Mouse (Mus musculus): ENCODE data around the gene Hyal1. TPM values are rescaled to one million over a fixed set of nuclear protein-coding genes. Genes with fewer than 3 reads are reported as not detected.
A peak's percentile ranks its signal among the peaks of the same experiment; 100 is the strongest.

Gene Hyal1
- polyA plus RNA-seq, 1 experiment from 2014 or later: 3.6 TPM

GRCm38 (mm10) chr9:107566041-107566709 is 10.6 kb upstream of the Hyal1 start:
- H3K36me3 ChIP-seq (ENCODE audit: control insufficient read depth, insufficient read depth, low read length): peaks cover 8% of the 10 kb centered on the region
- H3K9ac ChIP-seq (ENCODE audit: low read depth, low read length): no peak overlapping the region
- 63% methylated on average over 15 of the region's 15 CpGs for WGBS
- H3K9me3 ChIP-seq (ENCODE audit: control insufficient read depth, low read length): no peaks in the 10 kb centered on the region
- no peak overlapping the region for H3K4me2 ChIP-seq (replicated peaks; ENCODE audit: low read depth, low read length)
- H3K27me3 ChIP-seq (ENCODE audit: control insufficient read depth, insufficient read depth, low read length): no peaks in the 10 kb centered on the region
- DNase-seq (ENCODE audit: low spot score) (peak; percentile 82), ATAC-seq (ENCODE audit: low FRiP score) (no peak)
- H3K27ac ChIP-seq (ENCODE audit: low read depth, low read length): no peak overlapping the region
- H3K4me3 ChIP-seq (ENCODE audit: low read depth, low read length): no peak overlapping the region
- peaks cover 21% of the 10 kb centered on the region for H3K4me1 ChIP-seq (replicated peaks; ENCODE audit: control insufficient read depth, insufficient read depth, low read length)

GRCm38 (mm10) chr9:107566855-107567254 is 9.9 kb upstream of the Hyal1 start:
- no peak overlapping the region for H3K9ac ChIP-seq (ENCODE audit: low read depth, low read length)
- no peaks in the 10 kb centered on the region for H3K27me3 ChIP-seq (ENCODE audit: control insufficient read depth, insufficient read depth, low read length)
- no peak overlapping the region for H3K4me2 ChIP-seq (replicated peaks; ENCODE audit: low read depth, low read length)
- no peak for ATAC-seq (ENCODE audit: low FRiP score)
- H3K4me3 ChIP-seq (ENCODE audit: low read depth, low read length): no peak overlapping the region
- no peak for DNase-seq (ENCODE audit: low spot score)
- H3K36me3 ChIP-seq (ENCODE audit: control insufficient read depth, insufficient read depth, low read length): peaks cover 11% of the 10 kb centered on the region
- WGBS: 69% methylated on average over 3 of the region's 3 CpGs
- H3K4me1 ChIP-seq (replicated peaks; ENCODE audit: control insufficient read depth, insufficient read depth, low read length): peaks cover 21% of the 10 kb centered on the region
- no peak overlapping the region for H3K27ac ChIP-seq (ENCODE audit: low read depth, low read length)
- H3K9me3 ChIP-seq (ENCODE audit: control insufficient read depth, low read length): no peaks in the 10 kb centered on the region

DNA sequence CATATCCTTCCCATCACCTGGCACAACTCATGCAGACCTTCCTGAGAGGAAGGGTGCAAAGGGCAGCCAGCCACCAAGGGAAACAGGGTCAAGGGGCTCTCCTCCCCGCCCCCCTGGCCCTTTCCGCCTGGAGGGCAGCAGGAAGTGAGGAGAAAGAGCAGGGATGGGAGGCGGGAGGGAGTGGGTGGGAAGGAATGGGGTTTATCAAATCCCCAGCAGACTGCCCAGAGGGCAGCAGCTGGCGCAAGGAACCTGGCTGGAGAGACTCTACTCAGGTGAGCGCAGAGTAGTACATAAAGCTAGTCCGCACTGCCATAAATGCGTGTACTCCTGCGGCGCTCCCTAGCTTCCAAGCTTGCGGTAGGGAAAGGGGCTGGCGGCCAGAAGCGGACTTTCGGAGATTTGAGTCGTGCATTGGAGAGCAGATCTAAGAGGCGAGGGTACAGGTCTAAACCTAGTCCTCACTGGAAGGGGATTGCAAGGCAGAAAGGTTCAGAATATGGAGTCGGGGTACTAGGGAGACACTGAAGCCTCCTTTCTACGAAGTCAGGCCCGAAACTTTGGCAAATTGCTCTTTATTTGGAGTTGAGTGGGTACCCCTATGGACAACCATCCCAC is 8.9 kb upstream of the Hyal1 start, which contains the start of gene Hyal2:
TSS of gene Hyal2 (plus strand) at position 244 of the 618 bp plus-strand sequence.
- ATAC-seq (ENCODE audit: low FRiP score): no peak
- H3K36me3 ChIP-seq (ENCODE audit: control insufficient read depth, insufficient read depth, low read length): peaks cover 18% of the 10 kb centered on the region
- WGBS: 7% methylated on average over 18 of the region's 18 CpGs

GRCm38 (mm10) chr9:107568331-107569261 is 8.1 kb upstream of the Hyal1 start:
- peaks cover 22% of the 10 kb centered on the region for H3K36me3 ChIP-seq (ENCODE audit: control insufficient read depth, insufficient read depth, low read length)
- H3K9ac ChIP-seq (ENCODE audit: low read depth, low read length): peak overlapping the region; percentile 91
- ATAC-seq (ENCODE audit: low FRiP score) (peak; percentile 87), DNase-seq (ENCODE audit: low spot score) (peak; percentile 93)
- H3K27me3 ChIP-seq (ENCODE audit: control insufficient read depth, insufficient read depth, low read length): no peaks in the 10 kb centered on the region
- H3K4me1 ChIP-seq (replicated peaks; ENCODE audit: control insufficient read depth, insufficient read depth, low read length): peaks cover 21% of the 10 kb centered on the region
- H3K4me3 ChIP-seq (ENCODE audit: low read depth, low read length): peak overlapping the region; percentile 91
- WGBS: under 1% methylated on average over 41 of the region's 41 CpGs
- peak overlapping the region; percentile 58 for H3K4me2 ChIP-seq (replicated peaks; ENCODE audit: low read depth, low read length)
- H3K27ac ChIP-seq (ENCODE audit: low read depth, low read length): peak overlapping the region; percentile 75
- no peaks in the 10 kb centered on the region for H3K9me3 ChIP-seq (ENCODE audit: control insufficient read depth, low read length)

More for the DNA sequence above, 8.9 kb upstream of the Hyal1 start, which contains the start of gene Hyal2:
- Histone ChIP-seq H3K27me3 (ENCODE audit: control insufficient read depth, insufficient read depth, low read length) (no peaks in the 10 kb centered on the region), H3K4me3 (ENCODE audit: low read depth, low read length) (peak within 1 kb of the TSS; percentile 91), H3K9me3 (ENCODE audit: control insufficient read depth, low read length) (no peaks in the 10 kb centered on the region), H3K9ac (ENCODE audit: low read depth, low read length) (peak within 1 kb of the TSS; percentile 91), H3K27ac (ENCODE audit: low read depth, low read length) (peak within 1 kb of the TSS; percentile 75), H3K4me1 (replicated peaks; ENCODE audit: control insufficient read depth, insufficient read depth, low read length) (peaks cover 21% of the 10 kb centered on the region), H3K4me2 (replicated peaks; ENCODE audit: low read depth, low read length) (peak within 1 kb of the TSS; percentile 58)
- DNase-seq (ENCODE audit: low spot score): no peak

DNA sequence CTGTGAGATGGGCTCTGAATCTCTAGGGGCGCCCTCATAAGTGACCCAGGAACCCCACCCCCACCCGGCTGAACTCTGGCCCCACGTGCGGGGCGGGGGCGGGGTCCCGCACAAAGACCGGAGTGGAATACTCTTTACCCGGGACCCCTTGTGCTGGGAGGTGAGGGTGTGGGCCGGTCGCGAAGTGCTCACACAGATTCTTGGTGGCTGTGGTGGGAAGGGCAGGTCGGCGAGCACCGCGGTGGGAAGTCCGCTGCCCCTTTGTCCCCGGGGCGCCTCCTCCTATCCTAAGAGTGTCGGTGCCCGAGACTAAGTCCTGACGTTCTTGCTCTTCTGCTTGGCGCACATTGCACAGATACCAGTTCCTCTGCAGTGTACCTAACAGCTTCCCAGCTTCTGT is 7.5 kb upstream of the Hyal1 start:
- Histone ChIP-seq H3K36me3 (ENCODE audit: control insufficient read depth, insufficient read depth, low read length) (peaks cover 25% of the 10 kb centered on the region), H3K4me1 (replicated peaks; ENCODE audit: control insufficient read depth, insufficient read depth, low read length) (peaks cover 16% of the 10 kb centered on the region), H3K27ac (ENCODE audit: low read depth, low read length) (peak overlapping the region; percentile 75)

GRCm38 (mm10) chr9:107570016-107570415 is 6.7 kb upstream of the Hyal1 start:
- Histone ChIP-seq H3K9me3 (ENCODE audit: control insufficient read depth, low read length) (no peaks in the 10 kb centered on the region), H3K36me3 (ENCODE audit: control insufficient read depth, insufficient read depth, low read length) (peaks cover 28% of the 10 kb centered on the region), H3K4me2 (replicated peaks; ENCODE audit: low read depth, low read length) (peak overlapping the region; percentile 58), H3K27ac (ENCODE audit: low read depth, low read length) (0 out of 2 replicates have a peak overlapping the region, but pooled peaks have one; percentile 19), H3K9ac (ENCODE audit: low read depth, low read length) (peak overlapping the region; percentile 91), H3K4me1 (replicated peaks; ENCODE audit: control insufficient read depth, insufficient read depth, low read length) (peaks cover 14% of the 10 kb centered on the region), H3K4me3 (ENCODE audit: low read depth, low read length) (peak overlapping the region; percentile 91), H3K27me3 (ENCODE audit: control insufficient read depth, insufficient read depth, low read length) (no peaks in the 10 kb centered on the region)
- ATAC-seq (ENCODE audit: low FRiP score) (no peak), DNase-seq (ENCODE audit: low spot score) (no peak)
- WGBS: 52% methylated on average over 13 of the region's 13 CpGs

More for the DNA sequence above, 7.5 kb upstream of the Hyal1 start:
- DNase-seq (ENCODE audit: low spot score) (no peak), ATAC-seq (ENCODE audit: low FRiP score) (peak; percentile 59)
- 0% methylated on average over 23 of the region's 23 CpGs for WGBS
- peak overlapping the region; percentile 58 for H3K4me2 ChIP-seq (replicated peaks; ENCODE audit: low read depth, low read length)
- peak overlapping the region; percentile 91 for H3K9ac ChIP-seq (ENCODE audit: low read depth, low read length)
- H3K9me3 ChIP-seq (ENCODE audit: control insufficient read depth, low read length): no peaks in the 10 kb centered on the region
- no peaks in the 10 kb centered on the region for H3K27me3 ChIP-seq (ENCODE audit: control insufficient read depth, insufficient read depth, low read length)
- peak overlapping the region; percentile 91 for H3K4me3 ChIP-seq (ENCODE audit: low read depth, low read length)

DNA sequence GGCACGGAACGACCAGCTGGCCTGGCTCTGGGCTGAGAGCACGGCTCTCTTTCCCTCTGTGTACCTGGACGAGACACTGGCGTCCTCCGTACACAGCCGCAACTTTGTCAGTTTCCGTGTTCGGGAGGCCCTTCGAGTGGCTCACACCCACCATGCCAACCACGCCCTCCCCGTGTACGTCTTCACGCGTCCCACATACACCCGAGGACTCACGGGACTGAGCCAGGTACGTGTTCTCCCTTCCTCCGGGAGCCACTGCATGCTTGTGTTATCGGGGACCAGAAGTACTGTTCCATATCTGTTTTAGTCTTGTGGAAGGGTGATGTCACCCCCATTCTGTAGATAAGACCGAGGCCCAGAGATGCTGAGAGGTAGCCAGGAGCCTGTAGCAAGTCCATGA is 5.9 kb upstream of the Hyal1 start:
- DNase-seq (ENCODE audit: low spot score) (no peak), ATAC-seq (ENCODE audit: low FRiP score) (no peak)
- H3K4me3 ChIP-seq (ENCODE audit: low read depth, low read length): peak overlapping the region; percentile 91
- no peak overlapping the region for H3K9ac ChIP-seq (ENCODE audit: low read depth, low read length)
- H3K36me3 ChIP-seq (ENCODE audit: control insufficient read depth, insufficient read depth, low read length): peaks cover 25% of the 10 kb centered on the region
- H3K27ac ChIP-seq (ENCODE audit: low read depth, low read length): no peak overlapping the region
- H3K27me3 ChIP-seq (ENCODE audit: control insufficient read depth, insufficient read depth, low read length): no peaks in the 10 kb centered on the region
- H3K9me3 ChIP-seq (ENCODE audit: control insufficient read depth, low read length): no peaks in the 10 kb centered on the region
- H3K4me2 ChIP-seq (replicated peaks; ENCODE audit: low read depth, low read length): peak overlapping the region; percentile 58
- H3K4me1 ChIP-seq (replicated peaks; ENCODE audit: control insufficient read depth, insufficient read depth, low read length): peaks cover 14% of the 10 kb centered on the region
- 93% methylated on average over 21 of the region's 21 CpGs for WGBS

DNA sequence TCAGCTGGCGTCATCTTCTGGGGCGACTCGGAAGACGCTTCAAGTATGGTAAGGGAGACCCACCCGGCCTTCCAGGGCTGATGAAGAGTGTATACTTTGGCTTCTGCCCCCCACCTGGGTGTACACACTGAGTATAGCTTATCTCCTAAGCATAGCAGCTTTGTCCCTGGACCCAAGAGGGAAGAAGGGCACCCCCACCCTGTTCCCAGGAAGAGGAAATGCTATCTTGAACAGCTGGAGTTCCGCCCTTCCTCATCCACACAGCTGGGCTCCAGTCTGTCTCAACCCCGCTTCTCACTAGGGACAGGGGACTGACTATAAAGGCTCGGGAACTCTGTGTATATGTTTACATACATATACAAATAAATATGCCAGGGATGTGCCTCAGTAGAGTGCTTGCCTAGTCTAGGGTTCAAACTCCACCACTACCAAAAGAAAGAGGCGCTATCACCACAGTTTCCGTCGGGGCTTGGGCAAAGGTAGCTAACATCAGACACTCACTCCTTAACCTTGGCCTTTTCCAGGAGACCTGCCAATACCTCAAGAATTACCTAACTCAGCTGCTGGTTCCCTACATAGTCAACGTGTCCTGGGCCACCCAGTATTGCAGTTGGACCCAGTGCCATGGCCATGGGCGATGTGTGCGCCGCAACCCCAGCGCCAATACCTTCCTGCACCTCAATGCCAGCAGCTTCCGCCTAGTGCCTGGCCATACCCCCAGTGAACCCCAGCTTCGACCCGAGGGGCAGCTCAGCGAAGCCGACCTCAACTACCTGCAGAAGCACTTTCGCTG is 5.0 kb upstream of the Hyal1 start:
- H3K4me1 ChIP-seq (replicated peaks; ENCODE audit: control insufficient read depth, insufficient read depth, low read length): peaks cover 14% of the 10 kb centered on the region
- 94% methylated on average over 22 of the region's 22 CpGs for whole genome bisulfite sequencing

More for the DNA sequence above, 5.0 kb upstream of the Hyal1 start:
- ATAC-seq (ENCODE audit: low FRiP score) (no peak), DNase-seq (ENCODE audit: low spot score) (no peak)
- Histone ChIP-seq H3K27me3 (ENCODE audit: control insufficient read depth, insufficient read depth, low read length) (no peaks in the 10 kb centered on the region), H3K4me3 (ENCODE audit: low read depth, low read length) (no peak overlapping the region), H3K27ac (ENCODE audit: low read depth, low read length) (no peak overlapping the region), H3K4me2 (replicated peaks; ENCODE audit: low read depth, low read length) (0 out of 2 replicates have a peak overlapping the region, but pooled peaks have one; percentile 58), H3K9me3 (ENCODE audit: control insufficient read depth, low read length) (no peaks in the 10 kb centered on the region), H3K9ac (ENCODE audit: low read depth, low read length) (no peak overlapping the region), H3K36me3 (ENCODE audit: control insufficient read depth, insufficient read depth, low read length) (peaks cover 25% of the 10 kb centered on the region)
